Mouse (Mus musculus) heart, postnatal 0 days (tissue): Measurements from ENCODE around the gene BC107364. TPM values are rescaled to one million over a fixed set of nuclear protein-coding genes. Genes with fewer than 3 reads are reported as not detected.
"Not testable (repeated sequence)": the region's sequence is repeated elsewhere in the genome, so short reads cannot be mapped to it uniquely, and the experiment has no call there.

Experiments
- ATAC-seq: fragments of 200-750 bp; cut with Nextera tagmentation; 2 replicates; pipeline ENCODE4 v1.8.0; 2017; ENCODE audit warnings: low read depth, moderate number of reproducible peaks, moderate library complexity; ENCODE audit not compliant: insufficient read depth
- DNase-seq: peaks from one replicate; pipeline ENCODE4 v3.0.0-alpha.2; 2016; ENCODE audit warnings: low spot score
- H3K27ac ChIP-seq: fragments of 300-500 bp; sonication (generic); 2 replicates; pipeline ENCODE4 v1.5.1; 2014; ENCODE audit warnings: low read depth, mild to moderate bottlenecking
- H3K27me3 ChIP-seq: fragments of 300-500 bp; sonication (generic); 2 replicates; pipeline ENCODE4 v1.6.1; 2014; ENCODE audit warnings: low read length, mixed read lengths; ENCODE audit not compliant: control insufficient read depth, insufficient read depth
- H3K36me3 ChIP-seq: fragments of 300-500 bp; sonication (generic); replicated peaks from 2 replicates; pipeline ENCODE4 v1.6.1; 2014; ENCODE audit warnings: low read length, mixed read lengths; ENCODE audit not compliant: control insufficient read depth, insufficient read depth
- H3K4me1 ChIP-seq: fragments of 300-500 bp; sonication (generic); 2 replicates; pipeline ENCODE4 v1.6.1; 2014; ENCODE audit warnings: antibody characterized with exemption; ENCODE audit not compliant: control insufficient read depth, insufficient read depth
- H3K4me2 ChIP-seq: fragments of 300-500 bp; sonication (generic); 2 replicates; pipeline ENCODE4 v1.6.1; 2014; ENCODE audit warnings: low read depth, mild to moderate bottlenecking, low read length, moderate library complexity
- H3K4me3 ChIP-seq: fragments of 300-500 bp; sonication (generic); 2 replicates; pipeline ENCODE4 v1.5.1; 2014; ENCODE audit warnings: low read depth, low read length
- H3K9ac ChIP-seq: fragments of 300-500 bp; sonication (generic); replicated peaks from 2 replicates; pipeline ENCODE4 v1.6.1; 2014; ENCODE audit warnings: low read depth, low read length, mixed read lengths
- H3K9me3 ChIP-seq: fragments of 300-500 bp; sonication (generic); replicated peaks from 2 replicates; pipeline ENCODE4 v1.6.1; 2016; ENCODE audit warnings: low read length; ENCODE audit not compliant: control insufficient read depth
- CTCF ChIP-seq: IDR thresholded peaks from 2 replicates; pipeline ENCODE4 v1.5.1; 2016; ENCODE audit warnings: antibody characterized with exemption, control low read depth, low read depth
- EP300 ChIP-seq: IDR thresholded peaks from 2 replicates; pipeline ENCODE4 v1.6.1; 2016; ENCODE audit warnings: antibody characterized with exemption, low read depth
- WGBS: fragments of 180-500 bp; shearing (Covaris S2); extraction: QIAGEN DNeasy Blood & Tissue Kit; methylation state at CpG from one replicate; pipeline ENCODE4 v1.1.7; 2014; 5-methylcytosine and 5-hydroxymethylcytosine counted together
- polyA plus RNA-seq: library from polyadenylated mRNA; unstranded; fragments of >200 nt; fragmentation: Nextera tagmentation; extraction: Ambion mirVana; gene quantifications from 2 replicates; pipeline ENCODE4 v1.2.1, GENCODE M21; 2015
- total RNA-seq: library from RNA; depleted of rRNA; stranded (reverse); fragments of >200 nt; gene quantifications from 2 replicates; pipeline ENCODE4 v1.2.3, GENCODE M21; 2014; ENCODE audit warnings: low replicate concordance

Gene BC107364
- total and polyA plus RNA-seq, 2 experiments from 2014 or later: 0.40 TPM; not detected in 1

DNA sequence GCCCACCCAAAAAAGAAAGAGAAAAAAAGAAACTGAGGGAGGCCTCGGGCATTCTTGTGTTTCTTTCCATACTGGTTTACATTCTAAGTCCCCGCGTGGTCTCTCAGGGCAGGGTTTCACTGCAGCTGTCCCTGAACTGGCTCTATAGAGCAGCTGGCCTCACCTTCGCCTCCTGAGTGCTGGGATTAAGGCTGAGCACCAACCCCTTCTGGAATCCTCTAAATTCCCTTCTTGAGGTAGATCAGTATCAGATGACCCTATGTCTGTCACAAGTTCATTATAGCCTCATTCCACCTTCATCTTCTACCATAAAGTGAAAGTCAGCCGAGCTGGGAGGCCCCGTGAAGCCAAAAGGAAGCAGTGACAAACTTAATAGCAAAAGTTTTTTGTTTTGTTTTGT, 25.5 kb upstream of the BC107364 start:
- 80% methylated on average over 6 of the region's 6 CpGs for WGBS
- no peak for TF ChIP-seq EP300
- no peak for TF ChIP-seq CTCF
- H3K9me3 ChIP-seq: no peaks in the 10 kb centered on the region
- ATAC-seq (no peak), DNase-seq (no peak)
- no peak overlapping the region for H3K4me3 ChIP-seq
- peaks cover 33% of the 10 kb centered on the region for H3K27me3 ChIP-seq
- H3K4me2 ChIP-seq: no peak overlapping the region
- no peak overlapping the region for H3K9ac ChIP-seq
- H3K27ac ChIP-seq: no peak overlapping the region
- H3K4me1 ChIP-seq: 0 out of 2 replicates have a peak, but pooled peaks cover 5% of the 10 kb centered on the region
- H3K36me3 ChIP-seq: no peaks in the 10 kb centered on the region

DNA sequence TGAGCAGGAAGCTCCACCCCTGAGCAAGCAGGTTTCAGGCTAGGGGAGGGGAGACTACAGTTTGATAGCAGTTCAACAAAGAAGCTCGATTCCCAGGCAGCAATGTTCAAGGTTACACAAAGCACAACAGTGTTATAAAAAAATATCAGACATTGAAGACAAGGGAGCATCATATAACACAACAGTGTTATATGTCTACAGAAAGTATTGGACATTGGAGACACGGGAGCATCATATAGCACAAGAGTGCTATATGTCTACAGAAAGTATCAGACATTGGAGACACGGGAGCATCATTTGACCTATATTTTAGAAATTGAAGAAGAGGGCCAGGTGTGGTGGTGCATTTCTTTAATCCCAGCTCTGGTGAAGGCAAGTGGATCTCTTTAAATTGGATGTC, 25.0 kb upstream of the BC107364 start:
- Histone ChIP-seq H3K9me3 (no peaks in the 10 kb centered on the region), H3K27ac (no peak overlapping the region), H3K4me1 (0 out of 2 replicates have a peak, but pooled peaks cover 5% of the 10 kb centered on the region), H3K27me3 (peaks cover 33% of the 10 kb centered on the region), H3K4me2 (no peak overlapping the region), H3K9ac (no peak overlapping the region), H3K36me3 (no peaks in the 10 kb centered on the region), H3K4me3 (no peak overlapping the region)
- DNase-seq: no peak
- WGBS: 58% methylated on average over 3 of the region's 3 CpGs
- no peak for TF ChIP-seq CTCF
- TF ChIP-seq EP300: no peak
- no peak for ATAC-seq

DNA sequence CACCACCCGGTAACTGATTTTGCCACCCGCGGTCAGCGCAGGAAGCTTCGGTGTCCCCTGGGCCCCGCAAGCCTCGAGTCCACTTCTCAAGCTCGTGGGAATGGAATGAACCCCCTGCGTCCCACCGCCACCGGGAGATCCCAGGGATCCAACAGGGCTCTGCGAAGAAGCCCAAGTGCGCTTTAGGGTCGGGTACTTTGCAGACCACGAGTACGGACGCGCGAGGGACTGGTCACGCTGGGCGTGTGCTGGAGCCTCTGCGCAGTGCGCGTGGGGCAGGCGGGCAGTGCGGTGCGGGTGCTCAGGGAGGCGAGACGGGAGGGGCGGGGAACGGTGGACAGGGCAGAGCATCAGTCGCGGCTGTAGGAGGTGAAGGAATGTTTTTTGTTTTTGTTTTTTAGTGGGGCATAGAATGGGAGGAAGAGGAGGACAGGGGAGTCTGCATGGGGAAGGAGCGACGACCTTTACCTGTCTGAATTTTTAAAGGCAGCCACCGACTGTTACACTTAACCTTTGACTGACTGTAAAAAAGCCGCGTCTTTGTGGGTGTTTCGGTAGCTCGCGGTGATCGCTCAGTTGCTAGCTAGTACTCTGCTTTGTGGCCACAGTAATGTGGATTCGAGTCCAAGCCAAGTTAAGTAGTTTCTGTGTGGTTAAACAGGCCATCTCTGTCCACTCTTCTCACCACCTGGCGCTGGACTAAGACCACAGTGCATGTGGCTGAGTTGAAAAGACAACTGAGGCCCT, 23.0 kb upstream of the BC107364 start:
- TF ChIP-seq CTCF (no peak), EP300 (no peak)
- Histone ChIP-seq H3K36me3 (no peaks in the 10 kb centered on the region), H3K27me3 (peaks cover 33% of the 10 kb centered on the region), H3K4me2 (peak overlapping the region; percentile 71), H3K9me3 (no peaks in the 10 kb centered on the region), H3K27ac (no peak overlapping the region), H3K4me3 (peak overlapping the region; percentile 46), H3K9ac (peak overlapping the region; percentile 42; the same call in 1 of the 2 replicates), H3K4me1 (0 out of 2 replicates have a peak, but pooled peaks cover 5% of the 10 kb centered on the region)
- ATAC-seq: peak; percentile 44
- no peak for DNase-seq
- whole genome bisulfite sequencing: 5% methylated on average over 44 of the region's 44 CpGs

DNA sequence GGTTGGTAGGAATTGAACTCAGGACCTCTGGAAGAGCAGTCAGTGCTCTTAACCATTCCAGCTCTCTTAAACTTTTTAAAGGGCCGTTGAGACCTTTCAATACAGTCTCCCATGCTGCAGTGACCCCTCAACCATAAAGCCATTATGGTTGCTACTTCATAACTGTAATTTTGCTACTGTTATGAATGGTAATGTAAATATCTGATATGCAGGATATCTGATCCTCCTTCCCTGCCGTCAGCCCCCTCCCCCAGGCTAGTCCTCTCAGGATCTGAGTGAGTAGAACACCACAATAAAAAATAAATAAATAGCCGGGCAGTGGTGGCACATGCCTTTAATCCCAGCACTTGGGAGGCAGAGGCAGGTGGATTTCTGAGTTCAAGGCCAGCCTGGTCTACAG, 21.4 kb upstream of the BC107364 start:
- 78% methylated on average over 3 of the region's 3 CpGs for WGBS
- ATAC-seq: not testable (repeated sequence)
- H3K27me3 ChIP-seq: peaks cover 33% of the 10 kb centered on the region

DNA sequence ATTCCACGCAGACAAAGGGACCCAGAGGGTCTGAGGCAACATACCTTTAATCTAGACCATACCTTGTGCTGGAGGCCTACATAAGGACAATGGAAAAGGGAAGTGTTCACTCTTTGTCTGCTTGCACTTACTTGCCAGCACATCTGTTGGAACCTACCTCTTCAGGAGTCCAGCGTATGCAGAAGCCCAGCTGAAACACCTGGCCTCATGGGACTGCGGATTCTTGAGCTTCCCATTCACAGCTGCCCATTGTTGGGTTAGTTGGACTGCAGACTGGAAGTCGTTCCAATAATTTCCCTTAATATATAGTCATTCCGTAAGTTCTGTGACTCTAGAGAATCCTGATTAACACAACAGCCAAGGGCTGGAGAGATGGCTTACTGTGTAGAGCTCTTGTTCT, 20.0 kb upstream of the BC107364 start:
- Histone ChIP-seq H3K27ac (no peak overlapping the region), H3K4me1 (0 out of 2 replicates have a peak, but pooled peaks cover 5% of the 10 kb centered on the region), H3K4me3 (no peak overlapping the region), H3K4me2 (no peak overlapping the region), H3K36me3 (no peaks in the 10 kb centered on the region), H3K9me3 (no peaks in the 10 kb centered on the region), H3K27me3 (peaks cover 20% of the 10 kb centered on the region), H3K9ac (no peak overlapping the region)
- ATAC-seq (no peak), DNase-seq (no peak)
- TF ChIP-seq EP300 (no peak), CTCF (no peak)
- 87% methylated on average over 5 of the region's 5 CpGs for WGBS

More for the DNA sequence above, 21.4 kb upstream of the BC107364 start:
- H3K27ac ChIP-seq, H3K9me3 ChIP-seq, H3K4me1 ChIP-seq, H3K36me3 ChIP-seq, DNase-seq, H3K9ac ChIP-seq, H3K4me2 ChIP-seq, H3K4me3 ChIP-seq: not testable (repeated sequence)

DNA sequence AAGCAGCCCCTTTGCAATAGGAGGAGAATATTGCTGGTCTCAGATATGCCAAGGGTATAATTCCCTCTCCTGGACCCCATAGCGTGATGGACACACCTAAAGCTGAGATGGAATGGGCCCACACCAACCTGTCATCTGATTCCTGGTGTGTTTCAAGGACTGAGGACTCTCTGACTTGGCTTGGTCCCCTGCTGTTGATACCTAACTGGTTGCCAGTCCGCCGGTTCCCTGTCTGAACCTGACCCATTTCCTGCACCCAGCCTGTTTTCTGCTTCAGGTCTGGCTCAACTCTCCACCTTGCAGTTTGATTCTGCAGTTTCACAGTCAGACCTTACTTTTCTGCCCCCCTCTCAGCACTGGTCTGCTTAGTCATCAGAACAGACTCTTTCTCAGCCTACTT, 17.5 kb upstream of the BC107364 start:
- H3K9ac ChIP-seq: no peak overlapping the region

DNA sequence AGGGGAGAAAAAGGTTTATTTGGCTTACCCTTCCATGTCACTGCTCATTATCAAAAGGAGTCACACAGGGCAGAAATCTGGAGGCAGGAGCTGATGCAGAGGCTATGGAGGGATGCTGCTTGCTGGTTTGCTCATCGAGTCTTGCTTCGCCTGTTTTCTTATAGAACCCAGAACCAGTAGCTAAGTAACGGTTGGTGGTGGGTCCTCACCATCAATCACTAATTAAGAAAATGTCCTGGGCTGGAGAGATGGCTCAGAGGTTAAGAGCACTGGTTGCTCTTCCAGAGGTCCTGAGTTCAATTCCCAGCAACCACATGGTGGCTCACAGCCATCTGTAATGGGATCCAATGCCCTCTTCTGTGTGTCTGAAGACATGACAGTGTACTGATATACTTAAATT, 16.2 kb upstream of the BC107364 start:
- ATAC-seq, H3K9me3 ChIP-seq, H3K27ac ChIP-seq, H3K36me3 ChIP-seq, H3K4me2 ChIP-seq, H3K9ac ChIP-seq, DNase-seq, H3K4me3 ChIP-seq, H3K27me3 ChIP-seq, H3K4me1 ChIP-seq: not testable (repeated sequence)
- WGBS: 88% methylated on average over 3 of the region's 3 CpGs

More for the DNA sequence above, 17.5 kb upstream of the BC107364 start:
- no peaks in the 10 kb centered on the region for H3K4me1 ChIP-seq
- H3K27me3 ChIP-seq: peaks cover 6% of the 10 kb centered on the region; the same call in 1 of the 2 replicates
- ATAC-seq (no peak), DNase-seq (no peak)
- H3K27ac ChIP-seq: no peak overlapping the region
- WGBS: 75% methylated on average over 3 of the region's 3 CpGs
- H3K9me3 ChIP-seq: no peaks in the 10 kb centered on the region
- no peak overlapping the region for H3K4me2 ChIP-seq
- no peaks in the 10 kb centered on the region for H3K36me3 ChIP-seq
- H3K4me3 ChIP-seq: no peak overlapping the region
- TF ChIP-seq EP300 (no peak), CTCF (no peak)
